Mouse (Mus musculus): ENCODE measurements around the gene Crtac1.

Gene Crtac1

DNA sequence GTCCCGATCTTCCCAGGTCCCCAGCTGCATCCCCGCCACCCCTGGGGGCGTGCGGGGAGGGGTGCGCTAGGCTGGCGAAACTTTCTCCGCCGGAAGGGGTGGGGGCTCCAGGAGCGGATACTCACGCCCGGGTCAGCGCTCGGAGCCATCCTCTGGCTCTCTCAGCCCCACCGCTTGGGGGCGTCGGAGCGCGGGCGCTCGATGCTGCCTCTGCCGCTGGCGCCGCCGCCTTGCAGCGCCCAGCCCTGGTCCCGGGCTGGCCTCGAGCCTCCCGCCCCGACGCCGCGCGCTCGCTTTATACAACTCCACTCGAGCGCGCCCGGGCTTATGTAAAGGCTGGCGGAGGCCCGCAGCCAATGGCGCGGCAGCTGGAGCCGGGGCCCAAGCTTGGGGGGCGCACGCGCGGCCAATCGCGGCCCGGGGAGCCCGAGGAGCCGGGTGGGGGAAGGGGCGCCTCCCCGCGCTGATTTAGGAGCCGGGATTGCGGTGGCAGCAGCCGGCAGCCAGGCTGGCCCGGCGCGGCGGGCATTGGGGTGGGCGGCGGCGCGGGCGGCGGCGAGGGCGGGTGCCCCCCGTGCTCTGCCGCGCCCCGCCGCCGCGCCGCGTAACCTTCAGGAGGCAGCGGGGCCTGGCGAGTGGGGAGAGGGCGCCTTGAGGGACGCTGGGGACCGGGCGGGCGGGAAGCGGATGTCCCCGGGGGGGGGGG is at the start of gene Crtac1:
TSS of gene Crtac1 (minus strand) at position 299 of the 706 bp plus-strand sequence.
- peak; percentile 48 for DNase-seq (ENCODE audit: low spot score)

DNA sequence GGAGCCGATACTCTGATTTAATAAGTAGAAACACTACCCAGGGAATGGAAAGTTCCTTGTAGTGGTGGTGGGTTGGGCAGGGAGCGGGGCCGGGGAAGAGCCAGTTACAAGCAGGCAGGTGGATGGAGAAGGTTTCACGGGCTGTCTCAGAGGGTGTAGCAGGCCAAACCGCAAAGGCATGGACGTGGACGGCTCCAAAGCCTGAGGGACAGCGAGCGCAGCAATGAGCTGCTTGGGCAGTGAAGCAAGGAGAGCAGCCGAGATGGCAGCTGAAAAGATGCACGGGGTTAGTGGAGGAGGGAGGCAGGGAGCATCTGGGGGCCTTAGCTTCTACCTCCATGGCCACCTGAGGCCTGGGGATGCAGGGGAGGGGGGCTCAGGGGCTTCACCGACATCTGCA is 46.7 kb upstream of the Crtac1 start:
- DNase-seq (ENCODE audit: low spot score): no peak

DNA sequence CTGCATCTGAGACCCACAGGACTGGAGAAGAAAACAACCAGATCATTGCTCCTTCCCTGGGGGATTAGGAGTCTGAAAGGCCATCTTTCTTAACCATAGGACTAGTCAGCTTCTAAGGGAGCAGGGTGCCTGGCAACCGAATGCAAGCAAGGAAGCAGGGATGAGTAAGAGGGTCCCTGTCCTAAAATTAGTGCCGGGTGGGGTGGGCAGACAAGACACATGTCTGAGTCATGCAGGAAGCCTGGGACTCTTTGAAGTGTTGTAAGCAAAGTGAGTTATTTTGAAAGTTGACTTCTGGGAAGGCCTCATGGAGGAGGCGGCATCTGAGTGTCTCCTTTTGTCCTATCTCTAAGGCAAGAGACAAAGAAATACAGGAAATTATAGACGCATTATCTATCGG is 46.2 kb upstream of the Crtac1 start:
- no peak for DNase-seq (ENCODE audit: low spot score)

DNA sequence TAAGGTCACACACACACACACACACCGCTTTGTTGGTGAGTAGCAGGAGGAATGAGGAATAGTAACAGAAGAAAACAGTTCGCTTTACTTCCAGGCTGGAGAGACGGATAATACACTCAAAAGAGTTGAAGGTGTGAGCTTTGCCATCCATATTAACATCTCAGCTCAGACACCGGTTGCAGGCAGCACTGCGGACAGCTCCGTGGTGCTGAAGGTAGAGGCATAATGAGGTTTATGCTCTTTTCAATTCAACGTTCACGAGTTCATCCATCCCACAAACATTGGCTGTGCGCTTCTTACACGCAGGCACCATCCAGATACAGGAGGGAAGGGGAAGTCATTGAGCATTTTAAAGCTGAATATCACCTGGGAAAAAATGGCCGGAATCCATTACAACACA is 41.2 kb upstream of the Crtac1 start:
- peak; percentile 12 for DNase-seq (ENCODE audit: low spot score)

DNA sequence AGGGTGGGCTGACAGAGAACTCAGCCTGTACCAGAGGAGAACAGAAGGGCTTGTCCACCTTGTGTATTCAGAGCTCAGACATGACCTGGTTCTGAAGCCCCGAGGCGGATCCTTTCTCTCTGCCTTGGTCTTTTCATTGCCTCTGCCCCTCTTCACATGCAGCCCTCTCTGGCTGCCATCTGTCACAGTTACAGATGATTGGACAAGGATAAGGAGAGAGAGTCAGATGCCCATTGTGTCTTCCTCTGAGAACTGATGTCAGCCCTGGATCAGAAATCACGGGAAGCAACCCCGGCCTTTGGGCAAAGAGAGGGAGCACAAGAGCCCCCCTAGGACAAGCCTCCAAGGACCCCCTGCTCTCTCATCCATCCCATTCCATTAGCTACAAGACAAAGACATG is 40.0 kb upstream of the Crtac1 start:
- DNase-seq (ENCODE audit: low spot score): no peak

DNA sequence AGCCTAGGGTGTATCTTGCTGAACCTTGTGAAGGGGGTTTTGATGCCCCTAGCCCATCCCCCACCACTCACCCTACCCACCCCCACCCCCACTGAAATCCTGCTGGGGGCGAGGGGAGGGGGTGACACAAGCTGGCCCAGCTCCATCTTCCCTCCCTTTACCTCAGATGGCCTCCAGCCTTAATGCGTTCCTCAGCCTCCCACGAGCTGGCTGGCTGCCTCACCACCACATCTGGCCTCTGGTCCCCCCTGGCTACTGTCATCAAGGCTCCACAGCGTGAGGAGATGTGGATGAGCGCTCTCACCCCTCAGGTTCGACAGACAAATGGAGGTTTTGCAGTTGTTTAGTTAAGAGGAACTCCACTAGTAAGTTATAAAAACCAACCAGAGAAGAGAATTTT is 30.3 kb upstream of the Crtac1 start:
- no peak for DNase-seq (ENCODE audit: low spot score)

DNA sequence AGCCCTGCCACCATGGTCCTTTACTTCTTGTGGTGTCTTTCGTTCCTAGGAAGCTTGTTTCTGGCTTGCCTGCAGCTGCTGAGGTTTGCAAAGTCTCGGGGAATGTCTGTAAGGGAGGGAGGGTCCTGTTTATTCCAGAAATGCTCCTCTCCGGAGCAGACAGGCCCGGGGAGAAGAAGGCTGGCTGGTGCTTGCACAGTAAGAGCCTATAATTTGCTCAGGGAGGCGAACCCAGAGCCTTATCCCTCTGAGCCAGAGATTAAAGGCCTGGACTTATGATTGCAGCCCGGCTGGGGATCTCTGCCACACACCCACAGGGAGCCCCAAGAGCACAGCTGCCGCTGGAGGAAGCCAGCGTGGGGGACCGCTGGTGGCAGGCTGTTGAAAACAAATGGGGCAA is 29.8 kb upstream of the Crtac1 start:
- DNase-seq (ENCODE audit: low spot score): no peak

DNA sequence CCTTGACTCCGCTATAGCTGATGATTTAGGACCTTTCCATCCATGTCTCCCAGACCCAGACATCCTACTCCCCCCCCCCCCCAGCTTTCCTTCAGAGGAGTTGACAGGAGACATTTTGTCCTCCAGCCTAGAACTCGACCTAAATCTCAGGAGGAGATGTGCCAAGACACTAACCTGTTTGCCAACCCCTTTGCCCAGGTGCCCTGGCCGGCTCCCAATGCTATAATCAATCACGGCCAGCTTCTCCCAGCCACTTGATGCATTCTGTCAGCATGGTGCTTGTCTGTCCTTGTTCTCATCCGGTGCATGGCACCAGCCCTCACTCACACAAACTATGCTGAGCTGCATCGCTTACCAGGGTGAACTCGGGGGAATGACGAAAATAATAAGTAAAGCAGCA is 27.9 kb upstream of the Crtac1 start:
- no peak for DNase-seq (ENCODE audit: low spot score)

DNA sequence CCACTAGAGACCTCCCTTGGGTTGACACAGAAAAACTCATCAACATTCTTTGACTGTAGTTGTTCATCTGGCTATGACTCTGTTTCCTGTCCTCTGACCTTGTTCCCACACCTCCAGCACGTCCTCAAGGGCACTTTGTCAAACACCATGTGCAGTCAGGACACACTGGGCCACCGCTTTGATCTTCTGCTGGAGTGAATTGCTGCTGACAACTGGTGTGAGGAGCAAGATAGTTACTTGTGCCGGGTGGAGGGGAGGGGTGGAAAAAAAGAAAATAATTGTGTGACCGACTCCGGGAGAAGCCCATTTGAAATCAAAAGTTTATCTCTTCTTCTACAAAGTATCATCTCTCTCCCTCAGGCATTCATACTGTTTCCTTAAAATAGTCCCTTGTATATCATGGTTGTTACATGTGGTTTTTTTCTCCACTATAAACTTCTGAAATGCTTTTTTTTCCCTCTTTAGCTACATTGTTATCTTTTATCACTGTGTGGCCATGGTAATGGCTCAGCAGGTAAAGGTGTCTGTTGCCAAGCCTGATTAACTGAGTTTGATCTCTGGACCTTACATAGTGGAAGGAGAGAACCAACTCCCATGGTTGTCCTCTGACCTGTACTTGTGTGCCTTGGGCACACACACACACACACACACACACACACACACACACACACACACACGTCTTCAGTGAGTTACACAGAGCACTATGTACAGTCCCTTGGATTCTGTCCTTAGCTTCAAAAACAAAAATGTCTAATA is 23.1 kb upstream of the Crtac1 start:
- no peak for DNase-seq (ENCODE audit: low spot score)

DNA sequence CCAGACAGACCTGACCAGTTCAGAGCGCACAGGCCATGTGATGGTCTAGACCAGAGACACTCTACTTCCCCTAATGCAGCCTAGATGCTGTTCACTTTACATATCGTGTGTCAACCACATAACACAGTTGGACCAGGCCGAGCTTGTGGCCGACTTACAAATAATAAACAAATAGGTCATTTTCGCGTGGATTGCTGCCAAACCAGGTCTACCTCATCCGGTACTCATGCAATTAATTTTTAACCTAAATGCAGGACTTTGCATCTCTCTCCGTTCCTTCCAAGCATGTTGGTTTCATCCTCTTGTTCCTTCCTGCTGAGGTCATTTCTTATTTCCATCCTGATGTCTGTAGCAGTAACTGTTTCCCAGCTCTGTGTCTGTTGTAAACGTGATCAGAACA is 22.4 kb upstream of the Crtac1 start:
- no peak for DNase-seq (ENCODE audit: low spot score)

DNA sequence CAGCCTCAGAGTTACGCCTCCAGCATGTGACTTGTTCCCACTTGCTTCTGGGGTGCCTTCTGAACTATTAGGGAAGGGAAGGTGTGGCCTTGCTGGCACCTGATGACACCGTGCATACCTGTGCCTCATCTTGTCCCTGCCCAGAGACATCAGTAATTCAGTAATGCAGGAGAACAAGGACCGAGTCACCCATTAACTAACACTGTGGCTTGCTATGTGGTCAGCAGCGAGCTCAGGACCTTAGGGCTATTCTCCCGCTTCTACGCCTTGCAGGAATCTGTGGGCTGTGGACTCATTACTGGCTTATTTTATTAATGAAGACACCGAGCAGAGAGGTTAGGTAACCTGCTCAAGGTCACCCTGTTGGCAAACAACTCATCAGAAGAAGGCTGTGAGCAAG is 21.0 kb upstream of the Crtac1 start:
- DNase-seq (ENCODE audit: low spot score): no peak

DNA sequence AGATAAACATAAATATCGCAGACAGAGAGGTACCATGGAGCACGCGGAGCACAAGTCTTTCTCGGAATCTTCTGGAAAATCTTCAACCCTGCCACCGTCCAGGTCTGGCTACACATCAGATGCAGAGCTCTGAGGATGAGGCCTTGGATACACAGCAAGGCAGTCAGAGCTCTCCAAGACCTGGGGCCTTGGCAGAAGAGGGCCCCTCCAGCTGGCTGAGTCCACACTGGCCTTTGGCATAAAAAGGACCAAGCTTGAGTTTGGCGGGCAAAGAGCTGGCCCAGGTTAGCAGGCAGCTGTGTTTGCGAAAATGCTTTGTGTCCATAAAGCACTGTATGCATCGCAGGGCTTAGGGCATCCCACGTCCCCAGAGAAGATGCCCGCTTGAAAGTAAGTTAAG is 17.0 kb upstream of the Crtac1 start:
- DNase-seq (ENCODE audit: low spot score): no peak

DNA sequence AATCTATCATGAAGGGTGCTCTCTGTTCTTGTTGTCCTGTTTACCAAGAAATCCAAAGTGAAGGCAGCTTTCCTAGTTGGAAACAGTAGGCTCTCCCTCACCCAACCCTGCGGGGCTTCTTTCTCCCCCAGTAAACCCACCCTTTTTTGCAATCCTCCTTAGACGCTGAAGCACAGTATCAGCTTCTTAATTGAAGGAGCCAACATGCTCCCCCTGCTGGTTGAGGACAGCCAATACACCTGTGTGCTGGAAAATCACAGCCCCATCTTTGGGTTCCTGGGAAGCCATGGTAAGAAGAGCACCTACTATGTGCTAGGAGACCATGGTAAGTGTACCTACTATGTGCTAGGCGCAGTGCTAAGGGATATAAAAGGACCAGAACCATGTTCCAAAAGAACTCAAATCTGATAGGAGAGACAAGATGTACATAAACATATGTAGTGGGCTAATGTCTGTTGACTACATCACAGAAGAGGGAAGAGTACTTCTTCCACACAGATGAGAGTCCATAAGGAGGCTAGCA is 12.4 kb upstream of the Crtac1 start:
- no peak for DNase-seq (ENCODE audit: low spot score)

DNA sequence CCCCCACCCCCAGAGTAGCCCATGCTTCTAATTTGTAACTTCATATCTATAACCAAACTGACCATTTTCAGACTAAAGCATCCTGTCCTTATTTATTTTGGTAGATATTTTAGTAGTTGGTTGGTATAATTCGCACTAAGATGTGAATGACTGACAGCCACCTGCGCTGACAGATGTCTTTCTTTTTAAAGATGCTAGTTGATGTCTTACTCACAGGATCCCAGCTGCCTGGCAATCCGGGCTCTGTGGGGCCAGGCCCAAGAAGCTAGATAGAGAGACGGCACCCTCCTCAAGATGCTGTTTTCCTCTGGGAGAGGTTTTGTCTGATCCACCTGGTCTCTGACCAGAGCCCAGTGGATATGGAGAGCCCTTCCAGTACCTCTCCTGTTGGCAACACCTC is 11.7 kb upstream of the Crtac1 start:
- DNase-seq (ENCODE audit: low spot score): no peak

DNA sequence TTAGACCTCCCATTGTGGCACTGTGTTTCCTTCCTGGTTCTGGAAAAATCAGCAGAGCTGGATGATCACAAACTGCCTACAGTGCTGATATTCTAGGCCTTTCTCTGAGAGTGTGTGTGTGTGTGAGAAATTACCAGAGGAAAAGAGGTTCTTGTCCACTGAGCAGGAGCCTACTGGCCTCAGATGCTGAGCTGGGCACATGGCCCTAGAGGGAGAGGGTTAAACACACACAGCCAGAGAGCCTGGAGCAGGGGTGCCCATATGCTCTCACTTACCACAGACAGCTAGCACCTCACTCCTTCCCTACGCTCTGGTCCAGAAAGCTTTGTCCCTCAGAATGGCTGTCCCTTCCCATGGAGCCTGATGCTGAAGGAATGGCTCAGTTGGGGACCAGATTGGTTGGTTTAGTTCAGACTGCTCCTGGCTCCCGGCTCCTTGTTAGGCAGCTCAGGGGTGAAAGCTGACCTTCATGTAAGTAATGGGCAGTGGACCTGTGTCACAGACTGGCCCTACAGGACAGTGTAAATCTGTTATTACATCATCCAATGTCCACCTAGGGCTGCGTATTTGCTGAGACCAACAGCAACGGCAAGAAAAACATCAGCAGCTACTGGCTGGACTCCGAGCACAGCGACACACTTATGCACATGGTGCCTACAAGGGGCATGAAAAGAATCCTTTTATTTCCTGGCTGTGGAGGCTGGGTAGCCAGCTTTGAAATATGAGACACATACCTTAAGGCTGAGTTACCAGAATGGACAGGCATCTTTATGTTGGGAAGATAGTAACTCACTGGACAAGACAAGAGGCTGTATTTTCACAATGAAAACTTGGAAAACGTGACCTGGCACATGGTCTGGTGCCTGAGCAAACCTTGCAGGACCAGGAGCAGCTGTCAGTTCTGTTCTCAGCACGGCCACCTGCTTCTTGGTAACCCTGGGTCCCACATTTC is 10.9 kb upstream of the Crtac1 start:
- no peak for DNase-seq (ENCODE audit: low spot score)

DNA sequence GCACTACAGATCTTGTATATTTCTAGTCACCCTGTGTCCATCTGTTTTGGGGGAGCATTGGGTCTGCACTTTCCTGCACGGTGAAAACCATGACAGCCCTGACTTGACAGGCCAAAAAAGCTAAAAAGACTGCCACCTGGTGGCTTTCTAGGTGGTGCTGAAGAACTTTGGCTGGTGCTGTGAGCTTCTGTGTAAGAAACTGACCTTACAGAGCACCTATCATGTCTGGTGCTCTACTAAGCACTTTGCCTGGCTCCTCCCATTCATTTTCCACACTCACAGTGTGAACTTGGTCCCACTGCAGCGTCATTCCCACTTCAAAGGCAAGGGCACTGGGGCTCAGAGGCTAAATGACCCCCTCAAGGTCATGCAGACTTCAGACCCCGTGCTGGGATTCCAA is 8.5 kb upstream of the Crtac1 start:
- no peak for DNase-seq (ENCODE audit: low spot score)

DNA sequence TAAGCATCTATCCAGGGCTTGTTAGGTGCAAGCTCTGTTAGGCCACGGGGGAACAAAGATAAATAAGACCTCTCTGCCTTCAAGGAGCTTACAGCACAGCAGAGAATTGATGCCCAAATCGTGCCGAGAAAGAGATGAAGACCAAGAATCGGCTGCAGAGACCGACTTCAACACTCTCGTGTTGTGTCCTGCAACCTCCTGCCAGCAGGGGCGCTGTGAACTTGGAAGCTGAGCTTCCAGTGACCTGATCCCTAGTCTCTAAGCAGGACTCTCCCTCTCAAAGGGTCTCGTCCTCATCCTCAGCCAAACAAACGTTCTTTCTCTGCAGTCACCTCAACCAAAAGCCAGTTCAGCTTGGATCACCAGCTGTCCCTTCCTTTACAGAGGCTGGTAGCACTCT is 7.8 kb upstream of the Crtac1 start:
- no peak for DNase-seq (ENCODE audit: low spot score)

DNA sequence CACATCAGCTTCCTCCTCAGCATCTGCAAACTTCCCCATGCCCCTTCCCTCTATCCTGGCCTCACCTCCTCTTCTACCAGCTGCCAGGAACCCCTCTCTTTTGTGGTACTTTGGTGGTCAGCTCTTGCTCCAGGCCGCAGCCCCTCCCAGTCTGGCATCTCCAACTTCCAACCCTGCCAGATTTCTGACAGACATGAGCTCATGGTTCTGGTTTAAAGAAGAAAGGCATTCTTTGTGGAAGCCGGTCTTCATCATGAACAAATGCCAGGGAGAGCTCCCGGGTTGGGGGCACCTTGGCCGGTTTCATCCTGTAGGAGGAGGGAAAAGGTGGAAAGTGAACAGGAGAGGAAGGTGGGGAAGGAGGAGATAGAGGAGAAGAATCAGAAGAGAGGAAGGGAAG is 4.0 kb upstream of the Crtac1 start:
- no peak for DNase-seq (ENCODE audit: low spot score)

DNA sequence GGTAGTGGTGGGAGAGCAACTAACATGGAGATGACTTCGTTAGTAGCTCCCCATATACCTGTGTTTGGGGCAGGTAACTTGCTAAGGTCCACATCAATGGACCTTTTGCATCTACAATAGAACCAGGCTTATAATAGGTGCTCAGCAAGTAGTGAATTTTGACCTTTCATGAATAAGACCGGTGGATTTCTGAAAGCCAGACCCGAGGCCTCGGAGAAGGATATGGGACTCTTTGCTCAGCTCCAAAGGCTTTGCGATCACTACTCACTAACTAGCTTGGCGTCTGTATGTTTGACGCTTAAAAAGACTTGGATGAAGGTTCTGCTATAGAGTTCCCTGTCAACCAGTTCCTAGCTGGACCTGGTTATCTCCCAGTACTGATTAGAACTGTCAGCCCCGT is 1.2 kb upstream of the Crtac1 start:
- DNase-seq (ENCODE audit: low spot score): no peak

DNA sequence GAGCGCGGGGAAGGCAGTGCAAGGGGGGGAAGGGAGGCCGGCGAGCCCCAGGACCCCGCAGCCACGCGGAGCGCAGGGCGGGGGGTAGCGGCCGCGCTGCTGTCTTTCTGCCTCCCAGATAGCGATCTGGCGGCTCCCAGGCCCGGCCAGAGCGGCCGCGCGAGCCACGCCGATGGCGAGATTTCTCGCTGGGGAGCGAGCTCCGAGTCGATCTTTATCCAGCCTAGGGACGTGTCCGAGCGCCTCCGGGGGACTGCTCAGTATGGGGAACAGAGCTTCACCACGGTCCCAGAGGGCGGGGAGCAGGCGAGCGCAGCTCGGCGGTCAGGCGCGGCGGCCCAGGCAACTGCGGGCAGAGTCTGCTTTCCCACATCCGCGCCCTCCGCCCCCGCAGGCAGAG is 608 bp upstream of the Crtac1 start:
- DNase-seq (ENCODE audit: low spot score): peak; percentile 23

DNA sequence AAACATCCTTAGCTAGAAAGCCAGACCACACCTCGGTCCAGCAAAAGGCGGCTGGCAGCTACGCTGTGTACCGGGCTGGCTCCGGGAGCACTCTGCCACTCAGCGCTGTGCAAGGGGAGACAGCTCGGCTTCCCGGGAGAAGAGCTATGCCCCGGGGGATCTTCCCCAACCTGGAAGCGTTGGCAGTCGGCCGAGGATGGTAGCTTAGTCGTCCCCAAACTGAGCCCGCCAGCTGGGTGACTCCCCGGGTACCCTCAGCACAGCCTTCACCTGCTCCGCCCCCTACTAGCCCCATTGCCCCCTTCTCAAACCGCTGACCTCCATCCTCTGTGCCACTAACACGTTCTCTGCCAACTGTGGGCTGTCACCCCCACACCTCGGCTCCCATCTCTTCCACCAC is 602 bp downstream of the Crtac1 start:
- no peak for DNase-seq (ENCODE audit: low spot score)

DNA sequence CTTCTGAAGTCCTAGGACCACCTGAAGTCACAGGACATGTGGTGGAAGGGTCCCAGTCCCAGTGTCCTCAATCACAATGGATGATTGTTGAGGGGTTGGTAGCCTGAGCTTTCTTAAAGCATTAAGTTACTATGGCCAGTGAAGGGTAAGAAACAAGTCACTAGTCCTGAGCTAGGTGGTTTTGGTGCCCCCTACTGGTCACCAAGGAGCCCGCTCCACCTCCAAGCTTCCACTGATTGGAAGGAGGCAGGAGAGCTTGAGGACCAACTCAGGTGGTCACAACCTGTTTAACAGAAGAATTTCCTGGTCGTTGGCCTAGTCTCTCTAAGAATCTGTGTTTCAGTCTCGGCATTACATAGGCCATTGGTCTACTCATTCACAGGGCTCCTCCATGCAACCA is 2.2 kb downstream of the Crtac1 start:
- peak; percentile 41 for DNase-seq (ENCODE audit: low spot score)

DNA sequence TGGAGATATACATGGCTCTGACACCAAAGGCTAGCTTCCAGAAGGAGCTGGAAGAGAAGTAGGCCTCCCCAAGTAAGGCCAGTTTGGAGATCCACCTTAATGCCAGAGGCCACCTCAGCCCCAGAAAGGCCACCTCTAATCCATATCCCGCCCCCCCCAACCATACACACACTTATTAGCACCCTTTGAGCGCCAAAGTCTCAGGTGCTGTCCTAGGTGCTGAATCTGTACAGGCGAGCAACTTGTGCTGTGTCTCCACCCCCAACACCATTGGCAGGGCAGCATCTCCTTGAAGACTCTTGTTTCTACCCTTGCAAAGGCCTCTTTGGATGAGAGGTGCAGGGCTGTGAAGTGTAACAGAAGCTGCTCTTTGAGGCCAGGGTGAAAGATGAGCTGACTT is 6.4 kb downstream of the Crtac1 start:
- peak; percentile 30 for DNase-seq (ENCODE audit: low spot score)
